Mouse (Mus musculus) cerebellum, adult 8-10 months (tissue): ENCODE results near the gene Slc26a8.
A peak's percentile ranks its signal among the peaks of the same experiment; 100 is the strongest.
"Not testable (repeated sequence)": the region's sequence is repeated elsewhere in the genome, so short reads cannot be mapped to it uniquely, and the experiment has no call there.

Experiments used
- DNase-seq: peaks from one replicate; pipeline ENCODE4 v3.0.0; 2022

Slc26a8 gene

GRCm38 (mm10) chr17:28689586-28690283 is at the start of gene Slc26a8:
Slc26a8 (minus strand) TSS chr17:28690233.
- peak; percentile 60 for DNase-seq

DNA sequence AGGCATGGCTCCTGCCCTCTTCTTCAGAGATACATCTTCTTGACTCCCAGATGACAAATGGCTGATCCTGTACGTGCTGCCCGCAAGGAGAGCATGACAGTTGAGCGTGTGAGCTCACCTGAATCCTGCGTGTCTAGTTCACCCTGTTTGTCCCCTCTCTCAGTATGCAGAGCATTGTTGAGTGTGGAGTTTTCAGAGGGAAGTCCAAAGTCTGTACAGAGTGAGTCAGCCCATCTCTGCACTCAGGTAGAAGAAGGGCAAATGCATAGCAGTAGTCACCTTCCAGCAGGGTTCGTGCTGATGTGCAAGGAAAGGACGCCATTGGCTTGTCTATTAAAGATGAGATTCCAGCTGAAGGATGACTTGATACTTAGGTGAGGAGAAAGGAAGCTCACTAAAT is 49.2 kb upstream of the Slc26a8 start:
- DNase-seq, result no peak

DNA sequence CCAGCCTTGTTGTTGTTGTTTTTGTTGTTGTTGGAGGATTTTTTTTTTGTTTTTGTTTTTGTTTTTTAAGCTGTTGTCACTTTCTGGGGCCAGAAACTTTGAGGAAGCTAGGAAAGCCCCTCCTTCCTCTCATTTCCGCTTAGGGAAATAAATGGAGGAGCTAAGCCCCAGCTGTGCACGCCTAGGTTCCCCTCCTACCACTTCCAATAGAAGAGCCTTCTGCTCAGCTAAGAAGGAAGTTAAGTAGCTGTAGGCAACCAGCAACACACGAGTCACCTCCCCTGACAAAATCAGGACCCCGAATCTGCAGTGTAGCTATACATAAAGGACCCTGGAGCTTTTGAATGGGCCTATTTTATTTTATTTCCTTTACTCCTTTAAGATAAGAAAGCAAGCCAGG is 47.9 kb upstream of the Slc26a8 start:
- no peak for DNase-seq

GRCm38 (mm10) chr17:28736486-28736885 is 46.5 kb upstream of the Slc26a8 start:
- no peak for DNase-seq

- no peak for DNase-seq
Measured at GRCm38 (mm10) chr17:28735317-28736105, 45.5 kb upstream of the Slc26a8 start.

- not testable (repeated sequence) for DNase-seq
Measured at GRCm38 (mm10) chr17:28727511-28727910, 37.5 kb upstream of the Slc26a8 start.

DNA sequence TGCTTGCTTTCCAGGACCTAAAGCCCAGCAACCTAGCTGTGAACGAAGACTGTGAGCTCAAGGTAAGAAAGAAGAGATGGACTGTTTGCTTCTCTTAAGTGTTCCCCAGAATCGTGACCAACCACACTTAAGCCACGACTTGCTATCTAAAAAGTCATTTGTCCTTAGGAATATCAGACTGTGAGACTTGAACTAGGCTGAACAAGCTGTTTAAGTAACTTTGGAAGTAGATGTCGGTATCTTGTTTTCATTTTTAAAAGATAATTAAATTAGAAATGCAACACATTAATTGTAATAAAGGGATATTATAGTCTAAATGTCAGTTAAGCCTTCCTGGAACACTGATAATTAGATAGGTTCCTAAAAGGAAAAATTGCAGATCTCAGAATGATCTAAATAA is 35.8 kb upstream of the Slc26a8 start, which contains the start of gene AC170998.1:
Gene AC170998.1, plus strand, starts transcription at position 301 of the 400 bp plus-strand sequence.
- no peak for DNase-seq

DNA sequence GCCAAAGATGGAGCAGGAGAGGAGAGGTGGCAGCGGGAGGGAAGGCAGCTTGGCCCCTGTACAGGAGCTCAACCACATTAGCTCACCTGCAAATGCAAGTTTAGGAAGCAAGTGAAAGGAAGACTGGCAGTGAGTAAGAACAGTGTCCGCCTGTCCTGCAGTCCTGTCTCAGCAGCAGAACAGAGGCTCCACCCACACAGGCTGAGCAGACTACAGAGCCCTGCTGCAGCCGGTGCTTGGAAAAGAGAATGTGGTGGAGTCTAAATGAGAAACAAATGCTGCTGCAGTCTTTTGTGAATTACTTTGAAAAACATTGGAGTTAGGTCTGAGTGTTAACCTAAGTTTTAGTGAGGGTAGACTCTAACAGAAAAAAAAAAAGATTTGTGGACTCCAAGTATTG is 27.5 kb upstream of the Slc26a8 start:
- no peak for DNase-seq

- no peak for DNase-seq
Measured at GRCm38 (mm10) chr17:28715832-28716548, 26.0 kb upstream of the Slc26a8 start.

DNA sequence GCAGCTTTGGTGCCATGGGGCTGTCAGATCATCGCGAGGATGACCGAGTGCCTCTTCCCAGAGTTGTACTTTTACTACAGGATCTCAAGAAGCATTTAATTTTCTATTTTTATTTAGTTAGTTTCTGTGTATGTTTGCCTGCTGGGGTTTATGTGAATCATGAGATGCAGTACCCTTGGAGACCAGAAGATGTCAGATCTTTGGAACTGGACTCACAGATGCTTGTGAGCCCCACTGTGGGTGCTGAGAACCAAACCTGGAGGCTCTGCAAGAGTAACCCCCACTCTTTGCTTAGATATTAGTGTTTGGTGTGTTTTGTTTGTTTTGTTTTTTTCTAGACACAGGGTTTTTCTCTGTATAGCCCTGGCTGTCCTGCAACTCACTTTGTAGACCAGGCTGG is 24.0 kb upstream of the Slc26a8 start:
- no peak for DNase-seq

DNA sequence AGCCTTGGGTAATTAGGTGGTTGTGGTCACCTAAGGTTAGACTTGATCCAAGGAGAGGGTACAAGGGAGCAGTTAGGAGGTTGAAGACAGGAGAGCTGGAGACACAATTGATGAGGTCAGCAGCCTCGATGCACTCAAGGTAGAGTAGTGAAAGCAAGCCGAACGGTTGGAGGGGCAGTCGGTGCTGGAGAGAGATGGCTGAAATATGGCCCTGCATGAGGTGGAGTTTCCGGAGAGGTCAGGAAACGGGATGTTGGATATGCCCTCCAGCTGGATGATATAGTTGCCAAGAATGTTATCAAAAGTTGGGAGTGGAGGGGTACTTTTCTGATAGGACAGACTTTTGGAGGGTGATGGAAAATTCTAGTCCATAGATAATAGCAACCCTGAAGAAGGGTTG is 22.3 kb upstream of the Slc26a8 start:
- no peak for DNase-seq

GRCm38 (mm10) chr17:28711237-28711636 is 21.2 kb upstream of the Slc26a8 start:
- DNase-seq, result no peak

DNA sequence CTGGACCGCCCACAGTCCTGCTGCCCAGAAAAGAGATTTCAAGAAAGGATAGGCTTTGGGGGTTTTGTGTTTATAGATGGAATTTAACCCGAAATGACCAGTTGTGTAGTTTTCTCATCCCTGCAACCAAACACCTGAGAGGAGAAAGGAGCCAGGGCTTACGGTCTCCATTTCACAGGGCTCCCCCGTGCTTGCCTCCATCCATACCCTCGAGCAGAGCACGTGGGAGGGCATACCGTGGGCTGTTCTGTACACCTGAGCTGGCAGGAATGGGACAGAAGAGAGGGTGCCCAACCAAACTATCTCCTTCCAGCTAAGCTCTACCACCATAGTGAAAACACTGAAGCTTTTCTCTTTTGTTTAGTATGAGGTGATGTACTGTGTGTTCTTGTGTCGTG is 20.3 kb upstream of the Slc26a8 start:
- DNase-seq, result no peak

DNA sequence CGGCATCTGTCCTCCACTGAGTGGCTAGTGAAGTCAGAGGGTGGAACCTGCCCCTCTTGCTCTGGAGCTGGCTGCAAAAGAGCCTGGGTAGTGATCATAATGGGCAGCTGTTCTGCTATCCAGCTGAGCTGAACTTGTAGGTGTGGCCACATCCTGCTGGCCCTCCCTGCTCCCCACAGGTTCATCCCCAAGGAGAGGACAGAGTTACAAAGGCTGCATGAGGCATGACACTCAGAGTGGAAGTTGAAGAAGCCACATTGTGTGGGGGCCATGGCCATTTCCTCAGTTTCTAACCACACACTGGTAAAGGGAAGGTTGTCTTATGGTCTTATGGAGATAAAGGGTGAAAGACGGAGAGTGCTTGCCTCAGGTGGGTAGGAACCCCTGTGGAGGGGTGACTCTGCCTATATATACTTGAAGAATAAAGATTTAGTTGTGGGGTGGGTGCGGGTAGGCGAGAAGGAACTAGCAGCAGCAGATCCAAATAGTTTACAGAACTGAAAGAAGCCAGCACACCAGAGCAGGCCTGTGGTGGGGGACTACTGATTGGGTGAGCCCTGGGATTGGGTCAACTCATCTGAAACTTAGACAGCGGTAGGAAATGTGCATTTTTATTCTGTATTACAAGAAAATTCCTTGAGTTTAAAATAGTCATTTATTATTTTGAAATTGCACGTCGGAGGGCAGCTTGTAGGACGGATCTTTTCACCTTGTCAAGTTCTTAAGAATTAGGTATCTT is 19.7 kb upstream of the Slc26a8 start:
- no peak for DNase-seq

- DNase-seq, result no peak
Measured at GRCm38 (mm10) chr17:28708989-28709388, 19.0 kb upstream of the Slc26a8 start.

DNA sequence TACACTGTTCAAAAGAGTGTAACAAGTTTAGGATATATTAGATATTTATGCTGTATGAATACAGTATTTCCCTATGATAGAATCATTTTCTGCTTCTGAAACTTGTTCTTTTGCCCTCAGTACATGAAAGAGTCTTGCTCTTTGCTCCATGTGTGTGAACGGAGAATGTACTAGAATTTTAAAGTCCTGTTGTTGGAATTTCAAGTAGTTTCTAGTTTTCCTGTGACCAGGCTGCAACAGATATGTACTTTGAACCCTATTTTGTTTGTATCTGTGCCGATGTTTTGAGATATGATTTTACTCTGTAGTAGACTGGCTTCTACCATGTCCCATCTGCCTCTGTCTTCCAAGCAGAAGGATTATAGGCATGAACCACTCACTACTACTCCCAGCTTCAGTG is 17.8 kb upstream of the Slc26a8 start:
- no peak for DNase-seq

DNA sequence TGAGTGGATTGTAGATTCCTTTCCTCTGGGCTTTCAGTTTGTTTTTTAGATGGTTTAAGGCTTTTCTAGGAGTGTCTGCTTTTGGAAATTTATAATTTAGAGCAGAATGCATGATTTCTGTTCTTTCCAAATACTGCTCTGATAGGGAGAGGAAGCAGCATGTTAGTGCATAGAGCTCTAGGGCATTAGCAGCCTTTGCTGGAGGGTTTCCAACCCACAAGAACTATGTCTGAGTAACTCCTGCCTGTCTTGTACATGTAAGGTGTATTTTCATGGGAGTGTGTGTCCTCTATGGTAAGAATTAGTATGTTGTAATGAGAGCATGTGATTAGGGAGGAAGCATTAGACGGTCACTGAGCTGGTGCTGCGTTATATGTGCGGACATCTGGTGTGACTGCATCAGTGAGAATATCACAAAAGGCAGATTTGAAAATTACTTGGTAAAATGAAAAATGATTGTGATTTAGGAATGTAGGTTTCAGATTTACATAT is 17.1 kb upstream of the Slc26a8 start:
- DNase-seq, result no peak

GRCm38 (mm10) chr17:28706697-28707096 is 16.7 kb upstream of the Slc26a8 start:
- DNase-seq, result no peak

- no peak for DNase-seq
Measured at GRCm38 (mm10) chr17:28702646-28703045, 12.6 kb upstream of the Slc26a8 start.

DNA sequence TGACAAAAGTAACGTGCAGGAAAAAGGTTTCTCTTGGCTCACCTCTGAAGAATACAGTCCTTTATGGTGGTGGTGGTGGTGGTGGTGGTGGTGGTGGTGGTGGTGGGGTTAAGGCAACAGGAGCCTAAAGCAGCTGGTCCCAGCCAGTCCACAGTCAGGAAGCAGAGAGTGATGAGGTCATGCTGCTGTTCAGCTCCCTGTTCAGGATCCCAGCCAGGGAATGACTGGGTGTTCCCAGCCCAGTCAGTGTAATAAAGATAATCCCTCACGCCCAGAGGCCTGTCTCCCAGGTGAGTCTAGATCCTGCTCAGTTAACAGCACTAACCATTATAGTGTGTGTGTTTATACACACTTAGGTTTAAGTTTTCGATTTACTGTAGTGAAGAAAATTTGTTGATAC is 11.7 kb upstream of the Slc26a8 start:
- no peak for DNase-seq

DNA sequence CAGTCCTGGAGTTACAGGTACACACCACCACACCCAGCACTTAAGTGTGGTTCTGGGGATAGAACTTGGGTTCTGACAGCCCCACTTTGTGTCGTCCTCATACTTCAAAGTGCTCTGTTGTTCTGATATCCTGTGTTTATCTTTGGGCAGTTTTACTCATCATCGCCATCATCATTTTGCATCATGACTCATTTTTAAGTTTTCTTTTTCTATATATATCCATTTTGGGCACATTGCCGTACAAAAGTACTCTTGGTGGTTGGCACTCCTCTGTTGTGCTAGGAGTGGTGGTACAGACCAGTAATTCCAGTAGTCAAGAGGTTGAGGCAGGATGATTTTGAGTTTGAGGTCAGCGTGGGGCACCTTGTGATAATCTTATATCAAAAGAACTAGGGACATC is 11.1 kb upstream of the Slc26a8 start:
- no peak for DNase-seq

DNA sequence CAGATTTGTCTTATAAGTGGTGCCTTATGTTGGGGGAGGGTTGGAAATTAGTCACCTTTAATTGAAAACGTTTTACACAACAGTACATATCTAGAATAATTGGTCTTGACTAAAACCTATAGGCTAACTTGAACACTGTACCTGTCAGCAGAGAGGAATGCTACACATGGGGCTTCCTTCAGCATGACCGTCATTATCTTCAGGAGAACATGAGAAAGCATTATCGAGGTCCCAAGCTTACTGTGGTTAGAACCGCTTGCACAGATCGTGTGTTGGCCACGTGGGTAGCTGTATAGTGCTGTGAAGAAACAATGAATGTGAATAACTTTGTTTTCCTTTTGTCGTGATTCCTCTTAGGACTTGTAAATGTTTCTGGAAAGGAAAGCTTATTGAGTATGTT is 9.8 kb upstream of the Slc26a8 start:
- DNase-seq, result no peak

DNA sequence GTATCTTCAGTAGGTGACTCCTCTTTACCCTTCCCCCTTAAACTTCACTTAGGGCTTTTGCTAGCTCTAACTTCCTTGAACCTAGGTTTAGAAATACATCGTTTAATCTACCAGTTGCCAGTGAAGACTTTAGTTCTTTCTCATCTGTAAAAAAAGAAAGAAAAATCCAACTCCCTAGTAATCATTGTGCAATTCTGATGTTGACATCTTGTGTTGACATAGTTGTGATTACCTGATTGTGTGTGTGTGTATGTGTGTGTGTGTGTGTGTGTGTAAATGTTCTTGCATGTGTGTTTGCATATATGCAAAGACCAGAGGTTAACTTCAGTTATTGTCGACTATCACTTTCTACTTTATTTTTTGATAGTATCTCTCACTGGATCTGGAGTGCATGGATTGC is 8.6 kb upstream of the Slc26a8 start:
- no peak for DNase-seq
